Mouse (Mus musculus): ENCODE measurements around the gene Soga1. TPM values are rescaled to one million over a fixed set of nuclear protein-coding genes. Genes with fewer than 3 reads are reported as not detected.

The Soga1 gene
- total RNA-seq, 1 experiment from 2014 or later: 0.23 TPM

- no peak for ATAC-seq (ENCODE audit: extremely low read depth, insufficient number of reproducible peaks, low FRiP score, poor library complexity, severe bottlenecking)
Observed at GRCm38 (mm10) chr2:157048395-157049181, 30.5 kb downstream of the Soga1 start.

GRCm38 (mm10) chr2:157046956-157047355 is 32.1 kb downstream of the Soga1 start:
- no peak for ATAC-seq (ENCODE audit: extremely low read depth, insufficient number of reproducible peaks, low FRiP score, poor library complexity, severe bottlenecking)

- ATAC-seq (ENCODE audit: extremely low read depth, insufficient number of reproducible peaks, low FRiP score, poor library complexity, severe bottlenecking): no peak
Observed at GRCm38 (mm10) chr2:157045932-157046331, 33.1 kb downstream of the Soga1 start.

GRCm38 (mm10) chr2:157043987-157044386 is 35.1 kb downstream of the Soga1 start:
- no peak for ATAC-seq (ENCODE audit: extremely low read depth, insufficient number of reproducible peaks, low FRiP score, poor library complexity, severe bottlenecking)

- ATAC-seq (ENCODE audit: extremely low read depth, insufficient number of reproducible peaks, low FRiP score, poor library complexity, severe bottlenecking): no peak
Observed at GRCm38 (mm10) chr2:157043556-157043955, 35.5 kb downstream of the Soga1 start.

- no peak for ATAC-seq (ENCODE audit: extremely low read depth, insufficient number of reproducible peaks, low FRiP score, poor library complexity, severe bottlenecking)
Observed at GRCm38 (mm10) chr2:157041421-157041820, 37.6 kb downstream of the Soga1 start.

- no peak for ATAC-seq (ENCODE audit: extremely low read depth, insufficient number of reproducible peaks, low FRiP score, poor library complexity, severe bottlenecking)
Observed at GRCm38 (mm10) chr2:157040649-157041046, 38.4 kb downstream of the Soga1 start.

- no peak for ATAC-seq (ENCODE audit: extremely low read depth, insufficient number of reproducible peaks, low FRiP score, poor library complexity, severe bottlenecking)
Observed at GRCm38 (mm10) chr2:157039900-157040648, 39.0 kb downstream of the Soga1 start.

GRCm38 (mm10) chr2:157037303-157037702 is 41.8 kb downstream of the Soga1 start:
- ATAC-seq (ENCODE audit: extremely low read depth, insufficient number of reproducible peaks, low FRiP score, poor library complexity, severe bottlenecking): no peak

GRCm38 (mm10) chr2:157036400-157036799 is 42.7 kb downstream of the Soga1 start:
- no peak for ATAC-seq (ENCODE audit: extremely low read depth, insufficient number of reproducible peaks, low FRiP score, poor library complexity, severe bottlenecking)

- ATAC-seq (ENCODE audit: extremely low read depth, insufficient number of reproducible peaks, low FRiP score, poor library complexity, severe bottlenecking): no peak
Observed at GRCm38 (mm10) chr2:157035371-157035770, 43.7 kb downstream of the Soga1 start.

GRCm38 (mm10) chr2:157030804-157031203 is 48.2 kb downstream of the Soga1 start:
- ATAC-seq (ENCODE audit: extremely low read depth, insufficient number of reproducible peaks, low FRiP score, poor library complexity, severe bottlenecking): peak; percentile 45; the same call in 1 of the 2 replicates

- ATAC-seq (ENCODE audit: extremely low read depth, insufficient number of reproducible peaks, low FRiP score, poor library complexity, severe bottlenecking): no peak
Observed at GRCm38 (mm10) chr2:157028261-157028660, 50.8 kb downstream of the Soga1 start.

- ATAC-seq (ENCODE audit: extremely low read depth, insufficient number of reproducible peaks, low FRiP score, poor library complexity, severe bottlenecking): no peak
Observed at GRCm38 (mm10) chr2:157027106-157028008, 51.7 kb downstream of the Soga1 start.

GRCm38 (mm10) chr2:157021156-157021555 is 57.9 kb downstream of the Soga1 start:
- no peak for ATAC-seq (ENCODE audit: extremely low read depth, insufficient number of reproducible peaks, low FRiP score, poor library complexity, severe bottlenecking)

GRCm38 (mm10) chr2:157019228-157019627 is 59.8 kb downstream of the Soga1 start:
- ATAC-seq (ENCODE audit: extremely low read depth, insufficient number of reproducible peaks, low FRiP score, poor library complexity, severe bottlenecking): no peak

- no peak for ATAC-seq (ENCODE audit: extremely low read depth, insufficient number of reproducible peaks, low FRiP score, poor library complexity, severe bottlenecking)
Observed at GRCm38 (mm10) chr2:157016529-157017270, 62.4 kb downstream of the Soga1 start.

- ATAC-seq (ENCODE audit: extremely low read depth, insufficient number of reproducible peaks, low FRiP score, poor library complexity, severe bottlenecking): no peak
Observed at GRCm38 (mm10) chr2:157012341-157012740, 66.7 kb downstream of the Soga1 start.

All from neutrophil, adult 5-6 weeks (primary cell).